Comparison of ENCODE assay signal across 1 mouse cellular context in the genomic region with DNA sequence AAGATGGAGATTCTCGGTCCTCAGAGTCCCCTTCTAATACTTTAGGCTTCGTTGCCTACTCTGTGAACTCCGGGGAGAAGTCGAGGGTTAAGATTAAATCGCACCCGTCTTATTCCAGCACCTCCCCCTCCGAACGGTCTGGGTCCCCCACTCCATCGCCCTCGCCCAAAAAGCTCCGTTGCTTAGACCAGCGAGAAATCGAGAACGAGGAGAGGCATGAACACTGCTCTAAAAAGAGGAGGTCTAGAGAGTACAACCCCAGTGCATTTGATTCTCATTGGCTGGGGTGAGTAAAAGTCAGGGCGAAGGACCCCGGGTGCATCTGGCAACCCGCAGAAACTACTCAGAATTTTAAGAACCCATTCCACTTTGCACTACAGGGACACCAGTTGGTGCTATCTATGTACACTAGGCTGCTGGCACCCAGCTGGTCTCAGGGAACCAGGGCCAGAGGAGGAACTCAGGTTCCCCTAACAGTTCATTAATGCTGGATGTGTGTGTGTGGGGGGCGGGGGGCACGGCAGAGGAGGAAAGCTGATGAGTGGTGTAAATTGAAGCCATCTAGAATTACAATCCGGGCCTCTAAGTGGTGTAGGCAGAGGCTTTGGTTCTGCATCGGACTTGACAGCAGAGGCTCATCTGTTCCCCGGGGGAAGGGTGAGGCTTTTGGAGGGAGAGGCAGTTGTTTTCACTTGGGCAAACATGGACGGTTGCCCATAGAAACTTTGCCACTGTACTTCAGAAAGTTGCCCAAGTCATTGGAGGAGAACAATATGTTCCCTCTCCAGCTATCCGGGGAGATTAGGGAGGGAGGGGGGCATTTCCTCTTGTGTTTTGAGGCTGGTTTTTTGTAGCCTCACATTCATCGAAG.
TF ChIP-seq lines count a peak whose summit lies in the region.

No protein-coding gene starts in this region.

TF ChIP-seq in MEL, 35 proteins besides CTCF, POLR2A, EP300 and RAD21 (continued from another document):
- no peak for TF ChIP-seq MEF2A (IDR thresholded peaks at IDR 0.05; ENCODE audit: extremely low read depth, insufficient replicate concordance, low read depth, low read length, poor library complexity, severe bottlenecking)
- no peak for TF ChIP-seq ZC3H11A (IDR thresholded peaks at IDR 0.05; ENCODE audit: low read depth, low read length)
- TF ChIP-seq ZNF384 (IDR thresholded peaks at IDR 0.05; ENCODE audit: low read depth, low read length), result no peak
- TF ChIP-seq JUND (IDR thresholded peaks at IDR 0.05; ENCODE audit: low read depth, low read length), result no peak
- no peak for TF ChIP-seq MYC (IDR thresholded peaks at IDR 0.05; ENCODE audit: low read depth, low read length)
- no peak for TF ChIP-seq E2F4 (IDR thresholded peaks at IDR 0.05; ENCODE audit: borderline replicate concordance, low read depth, low read length)
- no peak for TF ChIP-seq GABPA (IDR thresholded peaks at IDR 0.05; ENCODE audit: low read depth, low read length)
- TF ChIP-seq CHD1 (IDR thresholded peaks at IDR 0.05; ENCODE audit: low read depth, low read length), result 0 out of 2 replicates have a peak, but pooled peaks have one; percentile 11
- TF ChIP-seq HCFC1 (IDR thresholded peaks at IDR 0.05; ENCODE audit: low read depth, low read length), result no peak
- no peak for TF ChIP-seq TBP (IDR thresholded peaks at IDR 0.05; ENCODE audit: low read depth, low read length)
- TF ChIP-seq SMC3 (IDR thresholded peaks at IDR 0.05; ENCODE audit: low read depth, low read length), result no peak
- no peak for TF ChIP-seq NRF1 (IDR thresholded peaks at IDR 0.05; ENCODE audit: insufficient read depth, low read depth, low read length, poor library complexity, severe bottlenecking)
- TF ChIP-seq MAFK (IDR thresholded peaks at IDR 0.05; ENCODE audit: borderline replicate concordance, low read depth, low read length), result no peak
